Mouse (Mus musculus) telencephalon, adult 2 months (tissue): ENCODE results near the gene Mcrip2.

ENCODE experiments used
- DNase-seq: peaks from one replicate; pipeline ENCODE4 v3.0.0-alpha.2; 2011; ENCODE audit warnings: low read depth, low spot score

The Mcrip2 gene

GRCm38 (mm10) chr17:25835301-25835700 lies 33.3 kb downstream of the Mcrip2 start:
- no peak for DNase-seq

- DNase-seq = no peak
These were observed 33.9 kb downstream of the Mcrip2 start for GRCm38 (mm10) chr17:25834595-25835222.

GRCm38 (mm10) chr17:25833961-25834594 lies 34.5 kb downstream of the Mcrip2 start:
- DNase-seq = no peak

GRCm38 (mm10) chr17:25833291-25833663 lies 35.3 kb downstream of the Mcrip2 start, which contains the start of gene Stub1:
Stub1 (minus strand) TSS chr17:25833404.
- peak; percentile 85 for DNase-seq

- DNase-seq = peak; percentile 99
These were observed 35.9 kb downstream of the Mcrip2 start for GRCm38 (mm10) chr17:25832436-25833290.

GRCm38 (mm10) chr17:25831451-25832281 lies 36.9 kb downstream of the Mcrip2 start:
- no peak for DNase-seq

DNA sequence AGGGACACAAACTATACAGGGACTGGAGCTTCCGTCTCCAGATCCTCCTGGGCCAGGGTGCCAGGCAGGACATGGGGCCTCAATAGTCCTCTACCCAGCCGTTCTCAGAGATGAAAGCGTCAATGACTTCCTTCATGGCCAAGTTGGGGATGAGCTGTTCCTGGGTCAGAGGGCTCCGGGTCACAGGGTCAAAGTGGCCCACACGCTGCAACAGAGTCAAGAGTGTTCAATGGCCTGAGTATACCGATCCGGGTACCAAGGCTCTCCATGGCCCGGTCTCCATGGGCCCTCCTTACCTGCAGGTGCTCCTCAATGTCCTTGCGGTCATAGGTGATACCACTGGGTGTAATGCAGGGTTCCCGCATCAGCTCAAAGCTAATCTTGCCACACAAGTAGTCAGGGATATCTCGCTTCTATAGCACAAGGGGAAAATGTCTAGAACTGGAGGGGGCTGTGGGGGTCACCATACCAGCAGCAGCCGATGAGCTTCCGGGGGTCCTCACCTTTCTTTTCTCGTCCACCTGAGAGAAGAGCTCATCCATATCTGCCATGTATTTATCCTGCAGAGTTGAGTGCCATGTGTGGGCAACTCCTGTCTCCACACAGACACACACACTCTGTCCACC lies 37.6 kb downstream of the Mcrip2 start:
- DNase-seq = no peak

- no peak for DNase-seq
These were observed 38.3 kb downstream of the Mcrip2 start for GRCm38 (mm10) chr17:25830200-25830753.

DNA sequence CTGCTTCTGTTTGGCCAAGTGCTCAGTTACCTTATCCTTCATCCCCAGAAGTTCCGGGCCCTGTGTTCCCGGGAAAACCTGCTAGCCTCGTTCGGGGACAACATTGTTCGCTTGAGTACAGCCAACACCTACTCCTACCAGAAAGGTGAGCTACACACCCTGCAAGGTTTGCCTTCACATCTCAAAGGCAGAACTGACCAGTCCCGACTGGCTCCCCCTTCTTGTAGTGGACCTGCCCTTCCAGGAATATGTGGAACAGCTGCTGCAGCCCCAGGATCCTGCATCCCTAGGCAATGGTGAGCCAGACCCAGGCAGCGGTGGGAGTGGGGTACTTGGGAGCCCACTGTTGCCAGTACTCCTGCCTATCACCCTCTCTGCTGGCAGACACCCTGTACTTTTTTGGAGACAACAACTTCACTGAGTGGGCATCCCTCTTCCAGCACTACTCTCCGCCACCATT lies 39.0 kb downstream of the Mcrip2 start:
- DNase-seq = no peak

GRCm38 (mm10) chr17:25828712-25829557 lies 39.6 kb downstream of the Mcrip2 start, which contains the start of gene Jmjd8:
Jmjd8 (plus strand) TSS chr17:25828867.
- peak; percentile 89 for DNase-seq

- DNase-seq = no peak
These were observed 40.4 kb downstream of the Mcrip2 start for GRCm38 (mm10) chr17:25828223-25828594.

GRCm38 (mm10) chr17:25827546-25828222 lies 40.9 kb downstream of the Mcrip2 start:
- no peak for DNase-seq

- no peak for DNase-seq
These were observed 41.6 kb downstream of the Mcrip2 start for GRCm38 (mm10) chr17:25827011-25827410.

DNA sequence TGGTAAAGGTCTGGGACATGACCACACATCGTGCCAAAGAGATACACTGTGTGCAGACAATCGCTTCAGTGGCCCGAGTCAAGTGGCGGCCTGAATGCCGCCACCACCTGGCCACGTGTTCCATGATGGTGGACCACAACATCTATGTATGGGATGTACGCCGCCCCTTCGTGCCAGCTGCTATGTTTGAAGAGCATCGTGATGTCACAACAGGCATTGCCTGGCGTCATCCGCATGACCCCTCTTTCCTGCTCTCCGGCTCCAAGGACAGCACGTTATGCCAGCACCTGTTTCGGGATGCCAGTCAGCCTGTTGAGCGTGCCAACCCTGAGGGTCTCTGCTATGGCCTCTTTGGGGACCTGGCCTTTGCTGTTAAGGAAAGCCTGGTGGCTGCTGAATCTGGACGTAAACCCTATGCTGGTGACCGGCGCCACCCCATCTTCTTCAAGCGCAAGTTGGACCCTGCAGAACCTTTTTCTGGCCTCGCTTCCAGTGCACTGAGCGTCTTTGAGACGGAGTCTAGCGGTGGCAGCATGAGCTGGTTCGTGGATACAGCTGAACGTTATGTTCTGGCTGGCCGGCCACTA lies 42.5 kb downstream of the Mcrip2 start:
- no peak for DNase-seq

- no peak for DNase-seq
These were observed 43.3 kb downstream of the Mcrip2 start for GRCm38 (mm10) chr17:25825311-25825710.

DNA sequence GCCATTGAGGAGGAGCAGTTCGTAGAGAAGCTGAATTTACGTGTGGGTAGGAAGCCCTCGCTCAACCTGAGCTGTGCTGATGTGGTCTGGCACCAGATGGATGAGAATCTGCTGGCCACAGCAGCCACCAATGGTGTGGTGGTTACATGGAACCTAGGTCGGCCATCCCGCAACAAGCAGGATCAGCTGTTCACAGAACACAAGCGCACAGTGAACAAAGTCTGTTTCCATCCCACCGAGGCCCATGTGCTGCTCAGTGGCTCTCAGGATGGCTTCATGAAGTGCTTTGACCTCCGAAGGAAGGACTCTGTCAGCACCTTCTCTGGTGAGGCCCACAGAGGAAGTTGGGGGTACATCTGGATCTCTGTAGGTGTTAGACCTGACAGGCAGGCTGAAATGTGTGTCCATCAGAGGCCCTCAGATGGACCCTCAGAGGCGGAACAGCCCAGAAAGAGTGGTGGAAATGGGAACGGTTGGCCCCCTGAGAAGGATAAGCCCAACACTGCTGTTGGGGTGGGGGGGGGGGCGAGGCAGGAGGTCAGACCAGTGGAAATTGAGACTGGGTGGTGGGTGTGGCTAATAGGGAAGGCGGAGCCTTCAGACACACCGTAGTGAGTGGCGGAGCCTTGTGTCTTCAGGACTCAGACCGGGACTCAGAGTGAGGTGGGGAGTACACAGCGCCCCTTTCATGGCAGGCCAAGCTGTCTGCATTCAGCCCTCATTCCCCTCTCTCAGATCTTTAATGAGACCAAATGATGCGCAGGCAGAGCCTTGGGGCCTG lies 44.0 kb downstream of the Mcrip2 start:
- DNase-seq = no peak

GRCm38 (mm10) chr17:25823452-25823851 lies 45.1 kb downstream of the Mcrip2 start, which contains the start of gene Wdr24:
Wdr24 (plus strand) TSS chr17:25823627.
- peak; percentile 94 for DNase-seq
